Mouse (Mus musculus) neural tube, embryonic 10.5 days (tissue): ENCODE results near the gene Insrr.
"Not testable (repeated sequence)": the region's sequence is repeated elsewhere in the genome, so short reads cannot be mapped to it uniquely, and the experiment has no call there.

Source experiments
- DNase-seq: peaks from one replicate; pipeline ENCODE4 v3.0.0-alpha.2; 2017; ENCODE audit warnings: low spot score; ENCODE audit errors: extremely low spot score

Insrr gene

GRCm38 (mm10) chr3:87832109-87832859 is 35.5 kb downstream of the Insrr start:
- no peak for DNase-seq

GRCm38 (mm10) chr3:87833482-87833881 is 36.7 kb downstream of the Insrr start:
- DNase-seq: no peak

- DNase-seq: peak; percentile 87
Measured at GRCm38 (mm10) chr3:87838622-87839021, 41.9 kb downstream of the Insrr start.

- no peak for DNase-seq
Measured at GRCm38 (mm10) chr3:87840858-87841257, 44.1 kb downstream of the Insrr start.

- no peak for DNase-seq
Measured at GRCm38 (mm10) chr3:87844981-87845380, 48.2 kb downstream of the Insrr start.

GRCm38 (mm10) chr3:87846186-87846585 is 49.4 kb downstream of the Insrr start:
- no peak for DNase-seq

- no peak for DNase-seq
Measured at GRCm38 (mm10) chr3:87846650-87847110, 49.9 kb downstream of the Insrr start, which contains the start of gene Sh2d2a. Gene Sh2d2a (plus strand): TSS chr3:87846755.

- no peak for DNase-seq
Measured at GRCm38 (mm10) chr3:87847680-87848079, 50.9 kb downstream of the Insrr start.

- DNase-seq: no peak
Measured at GRCm38 (mm10) chr3:87849117-87849516, 52.4 kb downstream of the Insrr start.

- DNase-seq: no peak
Measured at GRCm38 (mm10) chr3:87854795-87855568, 58.2 kb downstream of the Insrr start.

GRCm38 (mm10) chr3:87855936-87856335 is 59.2 kb downstream of the Insrr start:
- DNase-seq: no peak

GRCm38 (mm10) chr3:87857666-87858065 is 60.9 kb downstream of the Insrr start:
- DNase-seq: no peak

- peak; percentile 42 for DNase-seq
Measured at GRCm38 (mm10) chr3:87859813-87860212, 63.1 kb downstream of the Insrr start.

GRCm38 (mm10) chr3:87864111-87864510 is 67.4 kb downstream of the Insrr start:
- not testable (repeated sequence) for DNase-seq
